In genomic region chr2:79966681-79967506, GRCm38 (mm10) we compare ENCODE assay signal across 23 mouse cellular contexts.
DNase-seq lines count a peak whose midpoint lies in the region; ATAC-seq and TF ChIP-seq lines count a peak whose summit lies in the region.
"Had no signal": no experiment of that assay in that cellular context is flagged by ENCODE, and none has a peak within 500 bp of the region (broad histone marks: within the 10 kb centered on the region; RNA-seq: fewer than 3 reads in every experiment).

No protein-coding gene starts in this region.

- TF ChIP-seq CTCF in heart, postnatal 0 days (IDR thresholded peaks at IDR 0.05; ENCODE audit: low read depth): no peak

- H3K9me3 ChIP-seq in heart, embryonic 12.5 days (replicated peaks): 0 out of 2 replicates have a peak, but pooled peaks cover 3% of the 10 kb centered on the region
- H3K9me3 ChIP-seq in heart, embryonic 11.5 days (replicated peaks; ENCODE audit: control insufficient read depth, low read length): no peaks in the 10 kb centered on the region
- H3K9me3 ChIP-seq in heart, postnatal 0 days (replicated peaks; ENCODE audit: control insufficient read depth, low read length): no peaks in the 10 kb centered on the region
- no peaks in the 10 kb centered on the region for H3K9me3 ChIP-seq in forebrain, embryonic 12.5 days
- H3K9me3 ChIP-seq in hindbrain, embryonic 12.5 days (replicated peaks): no peaks in the 10 kb centered on the region
- H3K9me3 ChIP-seq: embryonic facial prominence, embryonic 15.5 days; forebrain, embryonic 13.5 days; G1E; hindbrain, embryonic 15.5 days; limb, embryonic 10.5 days; liver, embryonic 15.5 days; midbrain, embryonic 13.5 days had no signal

- H3K9ac ChIP-seq in heart, embryonic 12.5 days: no peak overlapping the region
- no peak overlapping the region for H3K9ac ChIP-seq in heart, embryonic 11.5 days (ENCODE audit: low read depth, low read length)
- no peak overlapping the region for H3K9ac ChIP-seq in heart, postnatal 0 days (replicated peaks; ENCODE audit: low read depth, low read length)
- no peak overlapping the region for H3K9ac ChIP-seq in forebrain, embryonic 12.5 days
- H3K9ac ChIP-seq in hindbrain, embryonic 12.5 days: no peak overlapping the region
- H3K9ac ChIP-seq: embryonic facial prominence, embryonic 15.5 days; forebrain, embryonic 13.5 days; hindbrain, embryonic 15.5 days; liver, embryonic 15.5 days; midbrain, embryonic 13.5 days had no signal

- H3K27ac ChIP-seq in heart, embryonic 12.5 days (ENCODE audit: poor library complexity, severe bottlenecking): peak overlapping the region; percentile 35; the same call in 1 of the 2 replicates
- H3K27ac ChIP-seq in heart, embryonic 11.5 days (ENCODE audit: low read depth, low read length): no peak overlapping the region
- peak overlapping the region; percentile 17; the same call in 1 of the 2 replicates for H3K27ac ChIP-seq in heart, postnatal 0 days (ENCODE audit: low read depth)
- no peak overlapping the region for H3K27ac ChIP-seq in forebrain, embryonic 12.5 days
- H3K27ac ChIP-seq in hindbrain, embryonic 12.5 days: no peak overlapping the region
- H3K27ac ChIP-seq: embryonic facial prominence, embryonic 15.5 days; forebrain, embryonic 13.5 days; hindbrain, embryonic 15.5 days; limb, embryonic 10.5 days; liver, embryonic 15.5 days; midbrain, embryonic 13.5 days; stomach, postnatal 0 days had no signal

- no peaks in the 10 kb centered on the region for H3K36me3 ChIP-seq in heart, embryonic 12.5 days
- H3K36me3 ChIP-seq in heart, embryonic 11.5 days (ENCODE audit: control insufficient read depth, insufficient read depth, low read length): no peaks in the 10 kb centered on the region
- no peaks in the 10 kb centered on the region for H3K36me3 ChIP-seq in heart, postnatal 0 days (replicated peaks; ENCODE audit: control insufficient read depth, insufficient read depth, low read length)
- H3K36me3 ChIP-seq in forebrain, embryonic 12.5 days (replicated peaks): no peaks in the 10 kb centered on the region
- no peaks in the 10 kb centered on the region for H3K36me3 ChIP-seq in hindbrain, embryonic 12.5 days
- H3K36me3 ChIP-seq: embryonic facial prominence, embryonic 15.5 days; G1E; hindbrain, embryonic 15.5 days; limb, embryonic 10.5 days; liver, embryonic 15.5 days; midbrain, embryonic 13.5 days had no signal

- peaks cover 17% of the 10 kb centered on the region for H3K4me1 ChIP-seq in heart, embryonic 12.5 days (replicated peaks)
- peaks cover 8% of the 10 kb centered on the region for H3K4me1 ChIP-seq in heart, embryonic 11.5 days (ENCODE audit: control insufficient read depth, insufficient read depth, low read length)
- peaks cover 11% of the 10 kb centered on the region for H3K4me1 ChIP-seq in heart, postnatal 0 days (ENCODE audit: control insufficient read depth, insufficient read depth)
- H3K4me1 ChIP-seq in forebrain, embryonic 12.5 days: no peaks in the 10 kb centered on the region
- H3K4me1 ChIP-seq in hindbrain, embryonic 12.5 days: no peaks in the 10 kb centered on the region
- H3K4me1 ChIP-seq: embryonic facial prominence, embryonic 15.5 days; forebrain, embryonic 13.5 days; hindbrain, embryonic 15.5 days; limb, embryonic 10.5 days; liver, embryonic 15.5 days; midbrain, embryonic 13.5 days had no signal

- H3K4me2 ChIP-seq in heart, embryonic 12.5 days: peak overlapping the region; percentile 5; the same call in 1 of the 2 replicates
- H3K4me2 ChIP-seq in heart, embryonic 11.5 days: no peak overlapping the region
- no peak overlapping the region for H3K4me2 ChIP-seq in heart, postnatal 0 days (ENCODE audit: low read depth, low read length)
- H3K4me2 ChIP-seq in forebrain, embryonic 12.5 days: no peak overlapping the region
- no peak overlapping the region for H3K4me2 ChIP-seq in hindbrain, embryonic 12.5 days (replicated peaks)
- H3K4me2 ChIP-seq: embryonic facial prominence, embryonic 15.5 days; forebrain, embryonic 13.5 days; hindbrain, embryonic 15.5 days; liver, embryonic 15.5 days; midbrain, embryonic 13.5 days had no signal

- DNase-seq in 3T3-L1 (ENCODE audit: low read depth, low spot score): peak; percentile 47
- no peak for DNase-seq in heart, postnatal 0 days (ENCODE audit: low spot score)
- DNase-seq in kidney, postnatal 14 days: peak; percentile 19
- no peak for DNase-seq in layer of hippocampus, adult 8-10 months (ENCODE audit: low spot score in 2 of 2)
- DNase-seq: adrenal gland, adult 8-10 months; cerebellum, adult 8-10 months; layer of hippocampus, postnatal 36 days; lung, postnatal 36 days; right cerebral cortex, adult 18-20 months; spleen, adult 18-20 months; thymus, postnatal 4 days had no signal

- 49% methylated on average over 9 of the region's 9 CpGs for WGBS in heart, embryonic 12.5 days
- 54% methylated on average over 9 of the region's 9 CpGs for WGBS in heart, embryonic 11.5 days (ENCODE audit: insufficient replicate concordance)
- WGBS in heart, postnatal 0 days: 50% methylated on average over 9 of the region's 9 CpGs
- 76% methylated on average over 9 of the region's 9 CpGs for WGBS in forebrain, embryonic 12.5 days
- 81% methylated on average over 9 of the region's 9 CpGs for WGBS in hindbrain, embryonic 12.5 days

- no peak overlapping the region for H3K4me3 ChIP-seq in heart, embryonic 12.5 days
- no peak overlapping the region for H3K4me3 ChIP-seq in heart, embryonic 11.5 days (ENCODE audit: low read depth, low read length)
- H3K4me3 ChIP-seq in heart, postnatal 0 days (ENCODE audit: low read depth, low read length): no peak overlapping the region
- no peak overlapping the region for H3K4me3 ChIP-seq in forebrain, embryonic 12.5 days (replicated peaks)
- no peak overlapping the region for H3K4me3 ChIP-seq in hindbrain, embryonic 12.5 days
- H3K4me3 ChIP-seq: embryonic facial prominence, embryonic 15.5 days; forebrain, embryonic 13.5 days; hindbrain, embryonic 15.5 days; limb, embryonic 10.5 days; liver, embryonic 15.5 days; midbrain, embryonic 13.5 days had no signal

- ATAC-seq in heart, embryonic 12.5 days (ENCODE audit: insufficient number of reproducible peaks, low FRiP score): peak; percentile 53
- ATAC-seq in heart, embryonic 11.5 days (replicated peaks; ENCODE audit: insufficient number of reproducible peaks, low FRiP score, low TSS enrichment): no peak
- ATAC-seq in heart, postnatal 0 days (ENCODE audit: insufficient read depth, low read depth): no peak
- ATAC-seq in forebrain, embryonic 12.5 days (ENCODE audit: low FRiP score): no peak
- no peak for ATAC-seq in hindbrain, embryonic 12.5 days (ENCODE audit: low FRiP score)
- ATAC-seq: forebrain, embryonic 13.5 days; midbrain, embryonic 13.5 days had no signal

- H3K27me3 ChIP-seq in heart, embryonic 12.5 days (replicated peaks): no peaks in the 10 kb centered on the region
- no peaks in the 10 kb centered on the region for H3K27me3 ChIP-seq in heart, embryonic 11.5 days (ENCODE audit: control insufficient read depth, insufficient read depth, low read length)
- no peaks in the 10 kb centered on the region for H3K27me3 ChIP-seq in heart, postnatal 0 days (ENCODE audit: control insufficient read depth, insufficient read depth, low read length)
- no peaks in the 10 kb centered on the region for H3K27me3 ChIP-seq in forebrain, embryonic 12.5 days
- H3K27me3 ChIP-seq in hindbrain, embryonic 12.5 days: no peaks in the 10 kb centered on the region
- H3K27me3 ChIP-seq: embryonic facial prominence, embryonic 15.5 days; forebrain, embryonic 13.5 days; hindbrain, embryonic 15.5 days; liver, embryonic 15.5 days; midbrain, embryonic 13.5 days had no signal

- no peak for TF ChIP-seq EP300 in heart, postnatal 0 days (IDR thresholded peaks at IDR 0.05; ENCODE audit: low read depth)

Comparison
In these comparisons a context has a peak if more than half of its experiments do, and no peak if none do; other contexts are left out.
1. H3K27ac ChIP-seq: peak in heart, embryonic 12.5 days (single experiment) and heart, postnatal 0 days (single experiment); none in heart, embryonic 11.5 days (single experiment), forebrain, embryonic 12.5 days (single experiment) and hindbrain, embryonic 12.5 days (single experiment).
2. DNase-seq: peak in 3T3-L1 (single experiment) and kidney, postnatal 14 days (single experiment); none in heart, postnatal 0 days (single experiment) and layer of hippocampus, adult 8-10 months (0 of 2).